Mouse (Mus musculus) heart, adult 9 months (tissue): ENCODE measurements around the gene 5730596B20Rik.

Experiments
- DNase-seq, 2 experiments: peaks; one replicate each; pipeline ENCODE4 v3.0.0; 2022; ENCODE audit warnings: low spot score in 2 of 2

The 5730596B20Rik gene

GRCm38 (mm10) chr6:52224895-52225611, 47.8 kb downstream of the 5730596B20Rik start:
- DNase-seq, result no peak

- DNase-seq, result no peak
Measured at GRCm38 (mm10) chr6:52225612-52226568, 48.6 kb downstream of the 5730596B20Rik start.

- DNase-seq, result no peak
Measured at GRCm38 (mm10) chr6:52226569-52227257, 49.4 kb downstream of the 5730596B20Rik start.

DNA sequence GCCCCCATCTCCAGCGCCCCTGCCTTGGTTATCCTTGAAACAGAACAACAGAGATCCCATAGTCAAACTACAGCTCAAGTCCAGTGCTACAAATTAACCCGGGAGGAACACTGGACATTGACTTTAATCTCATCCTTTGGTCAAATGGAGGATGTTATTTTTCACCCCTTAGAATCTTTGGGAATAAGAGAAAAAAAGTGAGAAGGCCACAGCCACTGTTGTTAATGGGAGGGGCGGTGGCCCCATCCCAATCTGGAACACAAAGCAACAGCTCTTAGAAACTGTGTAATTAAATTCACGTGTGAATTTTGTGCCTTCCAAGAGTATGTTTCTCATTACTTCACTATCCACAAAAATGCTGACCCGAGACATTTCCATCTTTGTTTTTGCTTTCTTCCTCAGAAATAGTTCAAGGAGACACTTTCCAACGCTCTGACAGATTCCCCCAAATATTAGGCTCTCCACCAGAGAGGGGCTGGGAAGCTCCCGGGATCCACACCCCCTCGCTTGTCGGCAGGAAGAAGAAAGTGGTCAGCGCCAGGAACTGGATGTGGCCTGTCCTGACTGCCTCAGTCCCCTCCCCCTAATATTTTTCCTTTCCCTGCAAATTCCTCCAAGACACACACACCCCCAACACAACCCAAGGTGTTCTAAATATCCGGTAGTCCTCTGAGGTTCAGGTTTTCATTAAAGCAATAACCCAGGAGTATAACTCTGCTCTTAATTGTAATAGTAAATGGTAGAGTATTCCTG, 50.3 kb downstream of the 5730596B20Rik start:
- no peak for DNase-seq

DNA sequence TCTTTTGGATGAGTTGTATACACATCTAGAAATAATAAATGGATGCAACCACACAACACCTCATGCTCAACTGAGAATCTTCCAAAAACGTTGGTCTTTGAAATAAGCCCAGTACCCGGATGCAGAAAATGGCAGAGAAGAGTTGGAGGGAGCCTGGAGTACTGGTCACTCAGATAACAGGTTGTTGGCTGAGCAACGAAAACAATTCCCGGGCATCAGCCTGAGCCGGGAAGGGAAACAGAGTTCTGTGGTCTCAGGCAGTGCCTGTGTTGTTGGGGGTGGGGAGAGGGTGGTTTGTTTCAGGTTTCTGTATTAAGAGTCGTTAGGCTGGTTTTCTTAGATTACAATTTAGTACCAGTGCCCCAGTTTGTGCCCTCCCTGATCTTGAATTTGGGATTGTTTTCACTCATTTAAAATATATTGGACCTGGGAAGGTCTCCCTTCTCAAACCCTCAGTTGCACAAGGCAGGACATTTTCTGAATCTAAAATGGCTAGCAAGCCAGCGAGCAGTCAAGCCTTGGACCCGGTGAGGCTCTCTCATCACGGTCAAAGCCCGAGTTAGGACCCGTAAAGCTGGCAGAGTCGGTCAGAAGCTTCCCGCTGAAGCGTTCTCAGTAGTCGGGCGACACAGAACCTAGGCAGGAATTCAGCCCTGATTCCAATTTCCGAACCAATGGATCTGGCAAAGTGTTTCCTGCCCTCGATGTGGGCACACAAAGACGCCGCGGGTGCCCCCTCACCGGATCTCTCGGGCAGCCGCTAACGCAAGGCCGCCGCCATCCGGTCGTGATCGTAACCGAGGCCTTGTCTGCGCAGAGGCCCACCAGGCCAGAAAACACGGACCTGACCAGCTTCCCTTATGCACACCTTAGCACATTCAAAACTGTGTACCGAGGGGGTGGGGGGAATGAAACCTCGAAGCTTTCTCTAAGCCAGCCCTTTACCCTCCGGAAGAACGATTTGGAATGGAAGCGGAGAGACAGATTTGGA, 51.5 kb downstream of the 5730596B20Rik start:
- DNase-seq, result no peak

DNA sequence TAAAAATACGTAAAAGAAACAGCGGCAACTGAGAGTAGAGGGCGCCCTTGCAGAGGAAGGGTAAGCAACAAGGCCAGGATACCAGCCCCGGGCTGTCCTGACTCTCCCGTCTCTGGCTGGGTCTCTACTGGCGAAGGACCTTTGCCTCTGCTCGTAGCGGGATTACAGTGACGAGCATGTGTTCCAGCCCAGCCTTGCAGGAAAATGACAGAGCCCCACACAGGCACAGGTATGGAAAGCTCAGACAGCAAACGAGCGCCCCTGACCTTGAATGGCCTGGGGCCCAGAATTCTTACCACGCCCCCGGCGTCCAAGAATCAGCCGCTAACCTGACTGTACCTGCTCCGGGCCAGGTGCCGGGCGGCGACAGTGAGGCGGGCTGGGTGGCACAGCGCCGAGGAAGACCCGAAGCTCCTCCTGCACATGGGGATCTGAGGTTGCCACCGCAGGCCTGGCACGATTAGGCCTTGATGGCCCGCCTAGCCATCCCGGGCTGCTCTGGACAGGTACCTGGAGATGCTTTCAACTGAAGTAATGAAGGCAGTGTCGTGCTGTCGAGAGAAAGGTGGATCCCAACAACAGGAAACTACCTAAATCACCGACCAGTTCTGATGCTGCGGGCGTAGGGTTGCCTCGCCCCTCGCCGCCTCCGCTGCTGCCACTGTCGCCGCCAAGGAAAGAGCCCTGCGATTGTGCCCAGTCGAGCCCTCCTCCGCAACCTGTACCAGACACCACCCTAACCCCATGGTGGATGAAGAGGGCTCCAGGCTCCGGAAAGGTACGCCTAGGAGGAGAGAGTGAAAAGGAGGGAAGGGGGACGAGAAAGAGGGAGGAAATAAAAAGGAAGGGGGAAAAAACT, 52.5 kb downstream of the 5730596B20Rik start:
- DNase-seq, result no peak
